Mouse (Mus musculus): Measurements from ENCODE around the gene Btbd35f11.
"Not testable (repeated sequence)": the region's sequence is repeated elsewhere in the genome, so short reads cannot be mapped to it uniquely, and the experiment has no call there.

Gene Btbd35f11

DNA sequence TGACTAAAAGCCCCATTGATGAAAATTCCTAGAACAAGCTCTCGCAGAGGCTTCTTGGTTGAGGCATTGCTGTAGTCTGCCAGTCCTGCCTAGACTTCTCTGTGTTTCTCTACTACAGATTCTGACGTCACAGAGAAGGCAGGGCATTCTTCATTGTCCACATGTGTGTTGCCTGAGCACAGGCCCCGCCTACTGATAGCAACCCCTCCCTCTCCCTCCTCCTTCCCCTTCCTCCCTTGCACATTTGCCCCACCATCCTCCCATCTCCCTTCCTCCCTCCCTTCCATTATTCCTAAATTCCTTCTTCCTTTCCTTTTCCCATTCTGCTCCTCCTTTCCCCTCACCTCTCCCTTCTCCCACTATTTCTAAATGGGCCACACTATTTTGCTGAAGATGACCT, at the start of gene Btbd35f11:
TSS of gene Btbd35f11 (minus strand) at position 101 of the 400 bp plus-strand sequence.
- not testable (repeated sequence) for DNase-seq (ENCODE audit: low spot score)

DNA sequence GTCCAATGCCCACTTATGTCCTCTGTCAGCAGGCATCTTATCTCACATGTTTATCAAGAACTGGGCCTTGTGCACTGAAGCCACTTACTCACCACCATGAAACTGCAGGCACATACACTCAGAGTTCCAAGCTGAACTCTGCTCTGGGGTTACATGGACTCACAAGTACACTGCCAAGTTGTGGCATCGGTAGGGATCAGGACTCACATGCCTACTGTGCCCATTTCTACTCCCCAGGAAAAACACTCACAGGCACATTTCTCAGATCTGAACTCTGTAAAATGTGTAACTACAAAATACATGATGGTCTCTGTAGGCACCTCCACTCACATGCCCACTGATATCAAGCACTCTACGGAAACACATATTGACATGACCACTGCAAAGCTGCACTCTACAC, 33.5 kb downstream of the Btbd35f11 start:
- DNase-seq (ENCODE audit: low spot score), result not testable (repeated sequence)
